Mouse (Mus musculus) midbrain, embryonic 14.5 days (tissue): ENCODE measurements around the gene Ehd1. TPM values are rescaled to one million over a fixed set of nuclear protein-coding genes. Genes with fewer than 3 reads are reported as not detected.
A peak's percentile ranks its signal among the peaks of the same experiment; 100 is the strongest.

Experiments used
- ATAC-seq: fragments of 200-750 bp; cut with Nextera tagmentation; 2 replicates; pipeline ENCODE4 v1.8.0; 2017; ENCODE audit warnings: moderate number of reproducible peaks, moderate library complexity; ENCODE audit not compliant: low FRiP score, low TSS enrichment
- DNase-seq: peaks from one replicate; pipeline ENCODE4 v3.0.0-alpha.2; 2015
- H3K27ac ChIP-seq: fragments of 300-500 bp; sonication (generic); replicated peaks from 2 replicates; pipeline ENCODE4 v1.5.1; 2014; ENCODE audit warnings: mild to moderate bottlenecking, low read depth, low read length, moderate library complexity
- H3K27me3 ChIP-seq: fragments of 300-500 bp; sonication (generic); 2 replicates; pipeline ENCODE4 v1.6.1; 2014; ENCODE audit warnings: low read length, control low read depth, mixed read lengths; ENCODE audit not compliant: control insufficient read depth, insufficient read depth
- H3K36me3 ChIP-seq: fragments of 300-500 bp; sonication (generic); 2 replicates; pipeline ENCODE4 v1.6.1; 2014; ENCODE audit warnings: low read length, control low read depth; ENCODE audit not compliant: control insufficient read depth, insufficient read depth
- H3K4me1 ChIP-seq: fragments of 300-500 bp; sonication (generic); 2 replicates; pipeline ENCODE4 v1.6.1; 2014; ENCODE audit warnings: mild to moderate bottlenecking, antibody characterized with exemption, low read length, control low read depth; ENCODE audit not compliant: control insufficient read depth, insufficient read depth
- H3K4me2 ChIP-seq: fragments of 300-500 bp; sonication (generic); 2 replicates; pipeline ENCODE4 v1.6.1; 2014; ENCODE audit warnings: mild to moderate bottlenecking, low read length, moderate library complexity
- H3K4me3 ChIP-seq: fragments of 300-500 bp; sonication (generic); replicated peaks from 2 replicates; pipeline ENCODE4 v1.5.1; 2014; ENCODE audit warnings: low read depth, low read length
- H3K9ac ChIP-seq: fragments of 300-500 bp; sonication (generic); replicated peaks from 2 replicates; pipeline ENCODE4 v1.6.1; 2014; ENCODE audit warnings: mild to moderate bottlenecking, low read length, moderate library complexity
- H3K9me3 ChIP-seq: fragments of 300-500 bp; sonication (generic); 2 replicates; pipeline ENCODE4 v1.6.1; 2016; ENCODE audit warnings: low read length, control low read depth, mixed read lengths; ENCODE audit not compliant: control insufficient read depth
- WGBS: fragments of 180-500 bp; shearing (Covaris S2); extraction: QIAGEN DNeasy Blood & Tissue Kit; methylation state at CpG from one replicate; pipeline ENCODE4 v1.1.7; 2014; 5-methylcytosine and 5-hydroxymethylcytosine counted together
- polyA plus RNA-seq: library from polyadenylated mRNA; unstranded; fragments of >200 nt; fragmentation: Nextera tagmentation; extraction: Ambion mirVana; gene quantifications from 2 replicates; pipeline ENCODE4 v1.2.1, GENCODE M21; 2014

Gene Ehd1
- polyA plus RNA-seq, 1 experiment from 2014 or later: 75.0 TPM

GRCm38 (mm10) chr19:6247526-6248300 is 28.8 kb upstream of the Ehd1 start:
- Histone ChIP-seq H3K27me3 (no peaks in the 10 kb centered on the region), H3K4me3 (no peak overlapping the region), H3K4me1 (peaks cover 4% of the 10 kb centered on the region), H3K27ac (no peak overlapping the region), H3K9me3 (no peaks in the 10 kb centered on the region), H3K36me3 (peaks cover 73% of the 10 kb centered on the region), H3K9ac (no peak overlapping the region), H3K4me2 (no peak overlapping the region)
- WGBS: 95% methylated on average over 29 of the region's 29 CpGs
- DNase-seq (no peak), ATAC-seq (no peak)

- Histone ChIP-seq H3K27ac (no peak overlapping the region), H3K9me3 (no peaks in the 10 kb centered on the region), H3K4me2 (no peak overlapping the region), H3K27me3 (no peaks in the 10 kb centered on the region), H3K36me3 (peaks cover 87% of the 10 kb centered on the region), H3K4me1 (no peaks in the 10 kb centered on the region), H3K9ac (no peak overlapping the region), H3K4me3 (no peak overlapping the region)
- DNase-seq (no peak), ATAC-seq (no peak)
- WGBS: 96% methylated on average over 4 of the region's 4 CpGs
Observed at GRCm38 (mm10) chr19:6253021-6253420, 23.5 kb upstream of the Ehd1 start.

DNA sequence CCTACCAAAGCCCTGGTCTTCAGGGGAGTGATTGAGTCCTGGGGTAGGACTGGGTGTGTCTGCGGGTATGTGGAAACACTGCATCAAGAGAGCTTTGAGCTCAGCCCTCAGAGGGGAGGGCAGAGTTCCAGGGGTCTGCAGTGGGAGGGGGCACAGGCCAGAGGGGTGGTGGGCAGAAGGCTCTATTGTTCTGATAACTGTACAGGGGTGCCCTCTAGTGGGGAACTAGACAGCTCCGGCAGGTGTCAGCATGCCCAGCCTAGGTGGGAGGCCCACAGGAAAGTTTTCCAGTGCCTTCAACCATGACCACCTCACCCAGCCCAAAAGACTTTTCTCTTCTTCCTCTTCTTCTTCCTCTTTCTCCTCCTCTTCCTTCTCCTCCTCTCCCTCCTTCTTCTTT is 16.1 kb upstream of the Ehd1 start:
- Histone ChIP-seq H3K4me2 (no peak overlapping the region), H3K36me3 (peaks cover 68% of the 10 kb centered on the region), H3K27me3 (no peaks in the 10 kb centered on the region), H3K27ac (no peak overlapping the region), H3K4me1 (no peaks in the 10 kb centered on the region), H3K4me3 (no peak overlapping the region), H3K9me3 (no peaks in the 10 kb centered on the region), H3K9ac (no peak overlapping the region)
- DNase-seq (peak; percentile 55), ATAC-seq (no peak)
- WGBS: 62% methylated on average over 2 of the region's 2 CpGs

- ATAC-seq (no peak), DNase-seq (no peak)
- 80% methylated on average over 4 of the region's 4 CpGs for WGBS
- H3K9me3 ChIP-seq: no peaks in the 10 kb centered on the region
- H3K9ac ChIP-seq: no peak overlapping the region
- H3K27ac ChIP-seq: no peak overlapping the region
- no peaks in the 10 kb centered on the region for H3K27me3 ChIP-seq
- no peak overlapping the region for H3K4me2 ChIP-seq
- H3K4me3 ChIP-seq: no peak overlapping the region
- H3K36me3 ChIP-seq: peaks cover 63% of the 10 kb centered on the region
- no peaks in the 10 kb centered on the region for H3K4me1 ChIP-seq
Observed at GRCm38 (mm10) chr19:6260946-6261345, 15.6 kb upstream of the Ehd1 start.

GRCm38 (mm10) chr19:6261379-6261778 is 15.1 kb upstream of the Ehd1 start:
- WGBS: 92% methylated on average over 14 of the region's 14 CpGs
- Histone ChIP-seq H3K27ac (no peak overlapping the region), H3K9me3 (no peaks in the 10 kb centered on the region), H3K9ac (no peak overlapping the region), H3K36me3 (peaks cover 59% of the 10 kb centered on the region), H3K4me3 (no peak overlapping the region), H3K27me3 (no peaks in the 10 kb centered on the region), H3K4me2 (no peak overlapping the region), H3K4me1 (no peaks in the 10 kb centered on the region)
- DNase-seq (no peak), ATAC-seq (no peak)

DNA sequence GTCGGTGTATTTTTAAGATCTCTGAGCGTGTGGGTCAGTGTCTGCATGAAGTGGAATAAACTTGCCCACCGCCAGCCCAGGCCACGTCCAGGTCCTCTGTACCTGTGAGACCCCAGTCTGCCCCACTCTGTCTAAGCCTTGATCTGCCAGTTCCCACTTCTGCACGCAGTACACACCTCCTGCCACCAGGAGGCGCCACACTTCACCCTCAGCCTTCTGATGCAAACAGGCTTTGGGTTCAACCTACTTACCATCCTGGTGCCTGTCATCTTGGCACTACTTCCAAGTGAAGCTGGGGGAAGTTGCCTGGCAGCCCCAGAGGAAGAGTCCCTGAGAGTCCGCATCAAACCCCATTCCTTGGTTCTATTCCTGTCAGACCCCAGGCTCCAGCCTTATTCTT is 14.3 kb upstream of the Ehd1 start:
- Histone ChIP-seq H3K4me3 (no peak overlapping the region), H3K27ac (no peak overlapping the region), H3K27me3 (no peaks in the 10 kb centered on the region), H3K4me1 (no peaks in the 10 kb centered on the region), H3K9me3 (no peaks in the 10 kb centered on the region), H3K9ac (no peak overlapping the region), H3K36me3 (peaks cover 50% of the 10 kb centered on the region), H3K4me2 (no peak overlapping the region)
- WGBS: 59% methylated on average over 7 of the region's 7 CpGs
- no peak for ATAC-seq
- DNase-seq: peak; percentile 68

DNA sequence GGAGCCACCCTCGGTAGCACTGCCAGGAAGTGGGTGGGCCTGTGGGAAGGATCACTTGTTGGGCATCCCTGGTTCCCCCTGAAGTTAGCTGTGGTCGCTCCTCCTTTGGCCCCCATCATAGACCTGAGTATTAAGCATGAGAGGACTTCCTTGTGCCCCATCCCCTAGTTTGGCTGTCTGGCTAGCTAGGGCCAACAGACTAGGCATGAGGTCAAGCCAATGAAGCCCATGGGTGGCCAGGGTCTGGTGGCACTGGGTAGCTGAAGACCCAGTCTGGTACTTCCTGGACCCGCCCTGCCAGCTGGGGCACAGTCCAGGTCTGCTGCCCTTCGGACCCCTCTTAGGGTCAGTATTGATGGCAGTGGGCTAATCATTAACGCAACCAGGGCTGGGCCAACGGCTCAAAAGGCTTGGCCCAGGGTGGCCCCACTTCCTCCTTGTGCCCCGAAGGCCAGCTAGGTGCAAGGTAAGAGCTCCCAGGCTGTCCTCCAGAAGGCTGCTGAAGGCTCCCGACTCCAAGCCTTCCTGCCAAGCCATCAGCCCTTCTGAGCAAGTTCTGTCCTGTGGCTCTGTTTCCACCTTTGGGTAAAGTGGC is 13.6 kb upstream of the Ehd1 start:
- H3K9ac ChIP-seq: no peak overlapping the region
- peaks cover 43% of the 10 kb centered on the region for H3K36me3 ChIP-seq
- ATAC-seq: no peak
- no peak overlapping the region for H3K4me2 ChIP-seq
- H3K9me3 ChIP-seq: no peaks in the 10 kb centered on the region
- no peak overlapping the region for H3K4me3 ChIP-seq
- H3K4me1 ChIP-seq: no peaks in the 10 kb centered on the region
- DNase-seq: no peak
- 92% methylated on average over 8 of the region's 8 CpGs for WGBS
- H3K27me3 ChIP-seq: no peaks in the 10 kb centered on the region
- no peak overlapping the region for H3K27ac ChIP-seq

DNA sequence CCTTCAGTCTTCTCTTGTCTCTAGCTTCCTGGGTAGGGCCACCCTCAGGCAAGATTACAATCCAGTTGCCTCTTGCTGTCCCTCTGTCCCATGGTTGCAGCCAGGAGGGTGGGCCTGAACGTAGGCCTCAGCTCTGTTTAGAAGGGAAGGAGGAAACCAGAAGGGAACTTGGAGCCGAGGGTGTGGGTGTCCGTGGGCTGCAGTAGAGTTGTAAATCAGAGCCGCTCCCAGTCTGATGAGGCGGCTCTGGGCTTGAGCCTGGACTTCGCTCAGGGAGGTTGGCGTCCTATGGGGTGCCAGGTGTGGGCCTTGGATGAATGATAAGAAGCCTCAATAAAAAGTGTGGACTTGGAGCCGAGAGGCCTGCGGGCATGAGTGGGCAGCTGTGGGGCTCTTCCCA is 12.3 kb upstream of the Ehd1 start:
- WGBS: 82% methylated on average over 9 of the region's 9 CpGs
- H3K4me1 ChIP-seq: no peaks in the 10 kb centered on the region

GRCm38 (mm10) chr19:6264945-6265344 is 11.6 kb upstream of the Ehd1 start:
- Histone ChIP-seq H3K4me2 (no peak overlapping the region), H3K9me3 (no peaks in the 10 kb centered on the region), H3K9ac (no peak overlapping the region), H3K27ac (no peak overlapping the region), H3K36me3 (peaks cover 28% of the 10 kb centered on the region), H3K4me1 (no peaks in the 10 kb centered on the region), H3K4me3 (no peak overlapping the region), H3K27me3 (no peaks in the 10 kb centered on the region)
- 90% methylated on average over 8 of the region's 8 CpGs for WGBS
- DNase-seq: no peak
- ATAC-seq: no peak

More for the DNA sequence above, 12.3 kb upstream of the Ehd1 start:
- no peak overlapping the region for H3K4me2 ChIP-seq
- H3K36me3 ChIP-seq: peaks cover 31% of the 10 kb centered on the region
- no peak overlapping the region for H3K4me3 ChIP-seq
- no peaks in the 10 kb centered on the region for H3K9me3 ChIP-seq
- ATAC-seq (no peak), DNase-seq (no peak)
- no peak overlapping the region for H3K27ac ChIP-seq
- no peaks in the 10 kb centered on the region for H3K27me3 ChIP-seq
- no peak overlapping the region for H3K9ac ChIP-seq
